Mouse (Mus musculus) brain, embryonic 18.5 days (tissue): ENCODE measurements around the gene Dync1i2.

Source experiments
- DNase-seq: peaks from one replicate; pipeline ENCODE4 v3.0.0-alpha.2; 2012; ENCODE audit warnings: low read depth, low spot score

Gene Dync1i2

DNA sequence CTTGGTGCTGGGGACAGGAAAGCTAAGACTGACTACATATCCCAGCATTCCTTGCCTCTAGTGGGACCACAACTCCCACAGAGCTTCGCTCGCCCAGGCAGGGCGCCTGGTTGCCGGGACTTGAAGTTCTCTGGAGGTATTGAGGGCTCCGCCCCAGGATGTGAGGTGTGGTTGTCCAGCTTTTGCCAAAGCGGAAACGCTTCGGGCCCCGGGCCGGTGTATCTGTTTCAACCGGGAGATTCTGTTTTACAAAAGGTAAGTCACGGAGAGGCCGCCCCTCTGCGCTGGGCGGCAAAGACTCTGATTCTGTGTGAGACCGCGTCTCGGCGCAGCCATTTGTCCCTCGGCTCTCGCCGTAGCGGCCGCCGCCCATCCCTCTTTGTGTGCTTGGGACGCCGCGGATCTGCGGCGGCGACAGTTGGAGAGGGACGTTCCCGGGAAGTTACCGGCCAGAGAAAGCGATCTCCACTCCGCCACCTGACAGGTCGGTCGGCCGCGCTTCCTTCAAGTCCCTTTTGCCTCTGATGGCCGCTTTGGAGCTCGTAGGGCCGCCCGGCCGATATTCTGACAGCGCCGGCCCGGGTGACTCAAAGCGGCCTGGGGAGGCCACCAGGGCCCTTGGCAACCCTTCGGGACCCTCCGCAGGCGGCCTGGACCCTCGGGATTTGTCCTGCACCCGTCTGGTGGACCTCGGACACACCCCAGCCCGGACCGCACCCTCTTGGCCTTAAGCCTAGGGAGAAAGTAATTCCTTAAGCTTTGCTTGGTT is at the start of gene Dync1i2:
Dync1i2 (plus strand) TSS at position 116 of the 769 bp plus-strand sequence.
- DNase-seq: peak; percentile 93

DNA sequence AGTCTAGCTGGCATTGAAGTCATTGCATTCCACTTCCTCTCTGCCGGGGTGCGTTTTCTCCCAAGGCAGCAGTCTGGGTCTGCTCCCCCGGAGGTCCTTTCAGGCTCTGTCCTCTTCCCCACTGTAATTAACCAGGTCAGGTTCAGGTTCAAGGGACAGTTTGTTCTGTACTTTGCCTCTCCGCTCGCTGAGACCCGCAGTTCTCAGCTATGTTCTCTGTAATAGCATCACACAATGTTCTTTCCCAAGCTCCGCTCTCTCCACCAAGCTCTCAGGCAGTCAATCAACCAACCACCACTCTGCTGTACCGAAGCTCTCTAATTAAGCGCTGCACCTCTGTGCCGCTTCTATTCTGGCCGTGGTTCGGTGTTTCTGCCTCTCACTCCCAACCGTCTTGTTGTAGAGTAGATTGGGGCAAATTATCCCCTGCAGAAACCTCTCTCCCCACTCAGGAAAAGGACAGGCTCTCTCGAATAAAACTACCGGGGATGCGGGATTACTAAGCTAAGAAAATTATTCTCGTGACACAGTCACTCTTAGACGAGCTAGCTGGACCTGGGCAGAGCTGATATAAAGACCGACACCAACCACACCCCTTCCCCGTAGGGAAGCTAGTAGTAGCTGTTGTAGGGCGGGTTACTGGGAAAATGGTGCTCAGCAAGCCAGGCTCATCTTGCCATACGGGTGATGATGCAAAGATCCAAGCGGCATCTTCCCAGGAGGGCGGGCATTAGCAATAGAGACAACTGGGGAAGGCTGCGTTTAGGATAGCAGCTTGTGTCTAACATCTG is 48.5 kb upstream of the Dync1i2 start:
- DNase-seq: no peak

DNA sequence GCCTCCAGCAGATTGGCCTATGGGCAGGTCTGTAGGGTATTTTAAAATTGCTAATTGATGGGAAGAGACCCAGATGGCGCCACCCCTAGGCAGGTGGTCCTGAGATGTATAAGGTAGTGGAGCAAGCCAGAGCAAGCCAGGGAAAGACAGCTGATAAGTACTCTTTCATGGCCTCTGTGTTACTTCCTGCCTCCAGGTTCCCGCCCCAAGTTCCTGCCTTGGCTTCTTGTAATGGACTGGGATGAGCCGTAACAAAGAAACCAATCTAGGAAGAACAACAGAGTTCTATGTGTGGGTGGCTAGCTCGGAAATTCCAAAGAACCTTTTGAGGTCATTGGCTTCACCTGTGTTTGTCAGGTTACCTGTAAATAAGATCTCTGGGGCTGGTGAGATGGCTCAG is 44.3 kb upstream of the Dync1i2 start:
- DNase-seq: no peak

DNA sequence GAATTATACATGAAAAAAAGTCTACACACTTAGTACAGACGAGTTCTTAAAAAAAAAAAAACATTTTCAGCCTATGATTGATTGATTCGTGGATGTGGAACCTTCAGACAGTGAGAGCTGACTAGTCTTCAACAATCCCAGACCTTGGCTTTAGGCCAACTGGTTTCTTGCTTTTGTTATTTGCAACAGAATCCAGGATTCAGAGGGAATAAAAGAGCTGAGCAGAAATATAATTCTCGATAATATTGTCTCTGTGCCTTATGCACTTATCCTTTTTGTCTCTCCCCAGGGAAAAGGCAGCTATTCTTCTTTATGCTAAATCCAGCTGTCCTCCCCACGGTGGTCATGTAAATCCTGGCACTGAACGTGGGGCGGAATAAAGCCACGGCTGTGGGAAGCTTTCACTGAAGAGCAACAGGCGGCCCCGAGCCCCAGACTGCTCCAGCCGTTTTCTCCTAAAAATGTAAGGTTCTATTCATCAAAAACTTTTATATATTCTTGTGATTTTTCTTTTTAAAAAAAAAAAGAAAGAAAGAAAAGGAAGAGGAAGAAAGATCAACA is 43.0 kb upstream of the Dync1i2 start:
- DNase-seq: no peak

DNA sequence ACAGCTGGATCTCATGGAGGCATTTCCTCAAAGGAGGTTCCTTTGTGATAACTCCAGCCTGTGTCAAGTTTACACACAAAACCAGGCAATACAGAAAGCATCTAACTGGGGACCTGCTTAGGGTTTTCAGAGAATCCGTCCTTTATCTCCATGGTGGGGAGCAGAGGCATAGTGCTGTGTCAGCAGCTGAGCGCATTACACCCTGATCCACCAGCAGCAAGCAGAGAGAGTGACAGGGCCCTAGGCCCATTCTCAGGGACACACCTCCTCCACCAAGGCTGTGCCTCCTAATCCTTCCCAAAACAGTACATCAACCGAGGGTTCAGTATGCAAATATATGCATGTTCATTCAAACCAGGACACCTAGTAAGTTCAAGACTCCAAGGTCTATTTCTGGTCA is 38.5 kb upstream of the Dync1i2 start:
- DNase-seq: no peak

DNA sequence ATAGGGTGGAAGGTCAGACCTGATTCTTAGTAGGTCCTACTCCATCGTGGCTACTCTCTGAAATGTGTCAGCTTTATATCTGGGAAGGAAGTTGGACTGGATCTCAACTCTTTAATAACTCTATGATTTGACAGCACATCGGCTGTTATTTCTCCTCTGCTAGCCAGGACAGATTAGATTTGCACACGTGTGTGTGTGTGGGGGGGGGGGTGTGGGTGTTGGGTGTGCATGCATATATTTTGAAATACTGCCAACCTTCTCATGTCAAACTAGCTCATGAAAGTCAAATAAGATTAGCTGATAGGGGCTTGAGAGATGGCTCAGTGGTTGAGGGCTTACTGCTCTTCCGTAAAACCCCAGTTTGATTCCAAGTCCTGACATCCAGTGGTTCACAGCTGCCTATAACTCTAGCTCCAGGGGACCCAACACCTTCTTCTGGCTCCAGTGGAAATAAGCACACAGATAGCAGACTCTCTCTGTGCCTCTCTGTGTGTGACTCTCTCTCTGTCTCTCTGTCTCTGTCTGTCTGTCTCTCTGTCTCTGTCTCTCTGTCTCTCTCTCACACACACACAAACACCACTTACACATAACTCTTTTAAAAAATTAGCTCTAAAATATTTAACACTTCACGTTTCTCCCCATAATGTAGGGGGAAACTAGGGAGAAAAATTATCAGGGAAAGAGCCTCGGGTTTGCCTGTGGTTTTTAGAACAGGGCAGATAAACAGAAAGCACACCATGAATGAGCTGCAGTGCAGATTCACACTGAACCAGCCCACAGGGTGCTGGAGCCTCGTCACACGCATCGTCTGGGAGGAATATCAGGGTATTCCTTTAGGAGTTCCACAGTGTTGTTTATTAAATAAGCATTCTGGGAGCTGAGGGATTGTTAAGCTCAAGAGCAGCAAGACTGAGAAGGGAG is 34.9 kb upstream of the Dync1i2 start:
- DNase-seq: no peak

DNA sequence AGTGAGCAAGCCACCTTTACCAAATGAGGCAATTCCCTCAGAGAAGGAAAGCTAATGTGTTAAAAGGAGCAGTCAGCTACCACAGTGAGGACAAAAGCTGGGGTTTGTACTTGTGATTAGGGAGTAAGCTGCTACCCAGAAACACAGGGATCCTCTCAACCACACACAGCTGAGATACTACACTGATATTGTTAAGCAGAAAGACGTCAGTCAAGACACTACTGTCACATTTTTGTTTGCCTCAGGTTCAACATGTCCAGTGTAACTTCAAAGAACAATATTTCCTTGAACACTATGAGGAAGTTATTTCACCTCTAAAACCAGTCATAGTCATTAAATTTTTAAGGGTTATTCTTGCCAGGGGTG is 34.3 kb upstream of the Dync1i2 start:
- DNase-seq: no peak

DNA sequence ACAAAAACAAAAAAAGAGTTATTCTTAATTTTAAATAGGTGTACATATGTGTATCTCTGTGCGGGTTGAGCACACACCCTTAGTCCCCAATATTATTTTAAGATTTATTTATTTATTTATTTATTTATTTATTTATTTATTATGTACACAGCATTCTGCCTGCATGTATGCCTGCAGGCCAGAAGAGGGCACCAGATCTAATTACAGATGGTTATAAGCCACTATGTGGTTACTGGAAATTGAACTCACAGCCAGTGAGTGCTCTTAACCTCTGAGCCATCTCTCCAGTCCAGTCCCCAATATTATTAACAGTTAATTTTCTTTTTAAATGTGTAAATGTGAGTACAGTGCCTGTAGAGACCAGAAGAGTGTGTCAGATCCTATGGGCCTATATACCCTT is 33.7 kb upstream of the Dync1i2 start:
- DNase-seq: no peak

DNA sequence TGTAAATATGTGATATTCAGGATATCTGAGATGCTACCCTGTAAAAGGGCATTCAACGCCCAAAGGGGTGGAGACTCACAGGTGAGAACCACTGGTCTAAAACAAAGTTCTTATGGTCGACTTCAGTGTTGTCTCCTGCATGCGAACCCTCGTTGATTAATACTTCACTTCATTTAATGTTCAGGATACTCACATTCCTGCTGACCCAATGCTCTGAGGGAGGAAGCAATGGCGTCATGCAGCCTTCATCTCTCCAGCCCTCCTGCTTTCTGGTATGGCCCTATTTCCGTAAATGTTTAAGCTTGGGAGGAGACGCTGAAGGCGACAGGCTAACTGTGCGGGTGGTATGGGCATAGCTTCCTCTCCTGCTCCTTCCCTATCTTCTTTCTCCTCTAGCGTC is 31.8 kb upstream of the Dync1i2 start:
- no peak for DNase-seq

DNA sequence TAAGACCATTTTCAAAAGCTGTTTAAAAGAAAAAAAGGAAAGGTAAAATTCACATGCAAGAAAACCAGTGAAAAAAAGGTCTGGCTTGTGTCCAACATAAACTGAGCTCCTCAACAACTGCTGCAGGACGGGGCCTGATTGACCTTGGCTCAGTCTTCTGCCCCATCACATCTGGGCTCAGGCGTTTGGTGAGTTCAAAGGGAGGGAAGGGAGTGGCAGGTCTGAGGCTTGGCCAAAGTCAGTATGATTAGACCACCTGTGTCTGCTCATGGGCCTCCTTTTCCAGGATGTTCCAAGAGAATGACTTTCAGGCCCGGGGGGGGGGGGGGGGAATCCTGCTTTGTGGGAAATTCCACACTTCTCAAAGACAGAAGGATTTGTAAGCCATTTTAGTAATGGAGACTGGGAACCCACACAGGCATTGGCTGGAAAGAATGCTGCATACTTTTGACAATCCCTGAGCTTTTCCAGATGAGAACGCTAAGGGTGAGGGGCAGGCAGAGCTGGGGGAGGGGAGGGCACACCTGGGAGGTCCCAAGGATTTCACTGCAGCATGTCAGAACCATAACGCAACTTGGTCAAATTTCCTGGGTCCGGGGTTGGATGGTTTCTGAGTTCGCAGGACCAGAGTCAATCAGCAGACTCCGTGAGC is 30.8 kb upstream of the Dync1i2 start:
- DNase-seq: no peak

DNA sequence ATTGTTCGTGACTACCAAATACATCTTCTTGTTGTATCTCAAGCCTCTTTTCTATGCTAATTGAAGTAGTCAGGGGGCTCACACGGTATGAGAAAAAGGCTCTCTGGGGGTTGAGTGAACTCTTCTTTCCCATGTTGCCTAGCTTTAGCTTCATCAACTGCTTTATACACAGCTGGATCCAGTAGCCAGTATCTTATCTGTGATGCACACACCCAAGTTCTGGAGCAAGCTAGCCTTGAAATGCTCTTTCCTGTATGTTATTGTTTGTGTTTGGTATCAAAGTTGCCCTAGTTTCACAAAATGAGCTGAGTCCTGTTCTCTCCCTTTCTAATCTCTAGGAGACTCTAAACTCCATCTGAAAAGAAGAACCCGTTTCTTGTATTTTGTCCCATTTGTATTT is 23.6 kb upstream of the Dync1i2 start:
- DNase-seq: no peak

DNA sequence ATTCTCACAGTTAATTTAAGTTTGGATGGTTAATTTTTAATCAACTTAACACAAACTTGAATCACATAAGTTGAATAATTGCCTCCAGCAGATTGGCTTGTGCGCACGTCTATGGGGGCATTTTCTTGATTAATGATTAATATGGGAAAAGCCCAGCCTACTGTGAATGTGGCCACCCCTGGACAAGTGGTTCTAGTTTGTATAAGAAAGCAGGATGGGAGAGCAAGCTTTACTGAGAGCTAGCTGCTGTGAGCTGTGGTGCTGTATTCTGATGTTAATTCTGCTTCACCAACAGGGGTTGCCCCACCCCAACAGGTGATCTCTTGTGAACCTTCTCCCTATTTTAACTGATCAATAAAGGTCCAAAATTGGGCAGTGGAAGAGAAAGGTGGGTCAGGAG is 22.6 kb upstream of the Dync1i2 start:
- DNase-seq: no peak

DNA sequence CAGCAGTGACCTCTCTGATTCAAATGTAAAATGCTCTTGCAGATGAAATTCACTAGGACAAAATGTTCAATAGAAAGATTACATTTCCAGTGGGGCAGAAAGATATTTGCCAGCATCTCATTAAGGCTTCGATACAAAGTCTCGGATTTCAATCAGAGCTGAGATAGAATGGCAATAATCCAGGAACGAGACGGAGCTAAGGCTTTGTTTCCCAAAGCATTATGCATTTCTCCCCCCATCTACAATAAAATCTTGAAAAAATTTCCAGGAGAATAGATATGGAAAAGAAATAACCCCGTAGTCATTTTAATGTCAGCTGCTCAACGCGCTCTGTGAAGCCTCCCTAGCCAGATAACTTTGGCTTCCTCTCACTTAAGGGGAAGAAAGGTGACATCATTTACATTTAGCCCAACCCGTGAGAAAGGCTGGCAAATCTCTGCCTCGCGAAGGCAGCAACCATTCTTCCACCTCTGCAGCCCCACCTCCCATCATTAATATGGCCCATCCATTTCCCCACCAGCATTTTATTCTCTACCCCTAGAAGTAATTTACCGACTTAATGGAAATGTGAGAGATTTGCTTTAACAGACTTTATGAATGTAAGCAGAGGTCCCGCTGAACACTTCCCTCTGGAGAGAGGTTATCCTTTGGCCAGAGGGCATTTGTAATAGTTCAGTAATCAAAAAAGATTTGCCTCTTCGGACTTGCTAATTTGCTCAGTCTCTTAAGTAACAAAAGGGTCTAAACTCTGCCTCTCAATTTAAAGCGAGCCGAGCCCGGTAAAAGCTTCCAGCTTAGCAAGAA is 19.9 kb upstream of the Dync1i2 start:
- DNase-seq: no peak

DNA sequence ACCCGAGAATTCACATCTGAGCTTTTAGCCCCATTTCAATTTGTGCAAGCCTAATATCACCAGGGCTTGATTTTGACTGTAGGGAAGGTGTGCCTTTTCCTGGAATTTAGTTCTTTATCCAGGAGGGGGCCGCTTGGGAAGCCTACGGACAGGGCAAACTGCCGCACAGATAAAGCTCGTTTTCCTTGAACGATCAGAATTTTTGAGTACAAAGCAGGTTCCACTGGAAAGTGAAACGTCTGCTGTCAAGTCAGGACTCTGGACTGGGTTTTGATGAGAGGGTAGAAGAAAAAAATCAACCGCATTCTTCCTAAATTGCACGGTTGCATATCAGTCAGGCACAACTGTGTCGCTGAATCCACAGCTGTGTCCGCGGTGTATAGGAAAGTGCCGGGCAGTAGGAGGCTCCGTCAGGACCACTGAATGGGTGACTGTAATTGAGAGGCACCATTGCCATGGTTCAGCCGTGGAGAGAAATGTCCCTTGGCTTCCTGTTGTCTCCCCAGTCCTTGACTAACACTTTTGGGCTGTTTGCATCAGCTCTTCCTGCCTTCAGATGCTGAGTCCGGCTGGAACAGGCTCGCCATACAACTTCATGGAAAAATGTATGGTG is 19.2 kb upstream of the Dync1i2 start:
- DNase-seq: no peak

DNA sequence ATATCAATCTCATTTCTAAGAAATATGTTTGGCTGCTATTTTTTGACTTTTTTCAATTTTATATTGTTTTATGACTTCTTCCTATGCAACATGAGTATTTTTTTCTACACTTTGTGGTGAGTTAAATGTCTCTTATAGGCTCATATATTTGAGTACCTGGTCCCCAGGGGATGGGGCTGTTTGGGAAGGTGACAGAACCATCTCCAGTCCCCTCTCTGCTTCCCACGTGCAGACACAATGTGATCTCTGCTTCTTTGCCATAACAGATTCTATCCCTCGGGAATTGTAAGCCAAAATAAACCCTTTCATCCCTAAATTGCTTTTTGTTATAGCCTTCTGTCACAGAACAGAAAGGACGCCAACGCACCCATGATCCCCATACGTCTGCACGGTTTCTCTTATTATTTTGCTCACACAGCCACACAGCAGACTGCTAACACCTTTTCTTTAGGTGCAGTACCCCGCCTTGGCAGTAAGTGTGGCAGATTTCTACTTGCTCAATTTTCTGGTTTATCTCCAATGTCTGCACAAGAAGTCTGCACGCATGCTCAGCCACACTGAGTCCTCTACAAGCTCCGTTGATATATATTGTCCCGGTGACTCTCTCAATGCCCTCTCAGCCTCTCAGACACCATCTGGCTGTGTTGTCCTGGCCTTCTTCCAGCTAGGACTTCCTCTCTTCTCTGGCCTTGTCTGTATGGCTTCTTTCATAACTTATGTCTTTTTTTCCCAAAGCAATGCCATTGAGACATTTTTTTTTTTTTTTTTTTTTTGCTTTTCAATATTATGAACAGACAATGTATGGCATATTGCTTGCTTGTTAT is 17.2 kb upstream of the Dync1i2 start:
- no peak for DNase-seq

DNA sequence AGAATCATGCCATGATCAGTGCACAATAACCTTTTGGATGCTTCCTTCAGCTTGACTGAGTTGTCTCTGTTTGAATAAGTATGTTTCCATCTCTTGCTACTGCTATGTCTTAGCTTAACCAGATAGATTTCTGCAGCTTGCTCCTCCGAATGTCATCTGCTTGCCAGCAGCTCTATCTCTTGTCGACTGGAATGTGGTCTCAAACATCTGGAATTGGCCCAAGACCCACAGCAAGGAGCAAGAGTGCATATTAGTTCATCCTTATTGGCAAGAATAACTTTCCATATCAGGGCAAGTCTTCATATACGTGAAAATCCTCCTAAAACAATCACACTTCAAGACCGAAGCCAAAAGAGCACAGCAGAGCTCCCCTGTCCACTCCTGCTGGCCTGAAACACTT is 14.6 kb upstream of the Dync1i2 start:
- DNase-seq: no peak

DNA sequence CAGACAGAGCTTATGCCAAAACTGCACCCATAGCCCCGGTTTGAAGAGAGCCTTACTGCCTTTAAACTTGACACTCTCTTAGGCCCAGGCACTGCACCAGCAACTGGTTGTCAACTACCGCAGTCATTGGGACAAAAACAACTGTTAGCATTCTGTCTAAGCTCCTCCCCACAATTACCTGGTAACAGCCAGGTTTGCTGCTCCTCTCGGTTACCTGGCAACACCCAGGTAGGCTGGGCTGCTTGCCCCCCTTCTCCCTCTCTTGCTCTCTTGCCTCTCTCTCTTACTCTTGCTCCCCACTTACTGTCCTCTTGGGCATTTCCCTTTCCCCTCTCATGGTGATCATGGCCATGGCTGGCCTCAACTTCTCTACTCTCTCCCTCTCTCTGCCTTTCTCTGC is 12.6 kb upstream of the Dync1i2 start:
- no peak for DNase-seq

DNA sequence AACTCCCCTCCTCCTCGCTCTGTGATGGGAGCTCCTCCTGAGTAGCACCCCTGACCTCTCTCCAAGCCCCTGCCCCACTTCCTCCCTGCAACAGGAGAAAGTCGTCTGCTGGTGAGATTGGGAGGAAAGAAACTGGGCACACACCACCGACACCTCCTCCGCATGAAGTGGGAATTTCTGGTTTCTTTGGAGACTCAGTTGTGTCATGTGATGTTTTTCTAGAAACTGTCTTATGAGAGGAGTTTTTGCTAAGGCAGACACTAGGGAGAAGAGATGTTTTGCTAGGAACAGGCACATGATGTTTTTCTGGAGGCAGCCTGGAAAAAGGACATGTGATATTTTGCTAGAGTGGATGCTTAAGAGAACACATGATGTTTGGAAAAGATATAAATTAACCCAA is 11.0 kb upstream of the Dync1i2 start:
- DNase-seq: no peak

DNA sequence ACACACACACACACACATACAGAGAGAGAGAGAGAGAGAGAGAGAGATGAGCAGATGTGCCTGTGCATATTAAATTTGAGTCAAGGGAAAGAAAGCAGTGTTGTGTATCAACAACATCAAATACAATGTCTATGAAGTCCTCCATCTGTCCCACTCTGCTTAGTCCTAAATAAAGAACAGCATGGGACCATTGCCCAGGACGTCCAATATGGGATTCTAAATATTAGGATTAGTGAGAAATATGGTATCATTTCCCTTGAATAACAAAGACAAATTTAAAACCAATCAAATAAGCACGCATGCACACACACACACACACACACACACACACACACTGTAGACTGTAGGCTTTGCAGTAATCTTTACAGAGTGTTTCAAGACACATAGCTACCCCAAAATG is 9.6 kb upstream of the Dync1i2 start:
- no peak for DNase-seq
